Mouse (Mus musculus): ENCODE measurements around the gene Mfsd14b. TPM values are rescaled to one million over a fixed set of nuclear protein-coding genes. Genes with fewer than 3 reads are reported as not detected.

Mfsd14b gene
- polyA plus RNA-seq, 1 experiment from 2014 or later: 33.7 TPM

Other genes with a start within 250 kb of the Mfsd14b start
- gene Cntnap3, start 209.0 kb downstream of the Mfsd14b start, polyA plus RNA-seq (2014; fragmentation: Nextera tagmentation; extraction: Ambion mirVana): 0.32 TPM in 2 replicates
- not detected in 2 replicates for gene Spata31, start 195.6 kb downstream of the Mfsd14b start, polyA plus RNA-seq (2014; fragmentation: Nextera tagmentation; extraction: Ambion mirVana)
- not detected in 2 replicates for gene Spata31d1c, start 79.9 kb downstream of the Mfsd14b start, polyA plus RNA-seq (2014; fragmentation: Nextera tagmentation; extraction: Ambion mirVana)
- gene Prss47, start 60.2 kb downstream of the Mfsd14b start, polyA plus RNA-seq (2014; fragmentation: Nextera tagmentation; extraction: Ambion mirVana): not detected in 2 replicates
- gene Olfr465-ps1, start 25.1 kb upstream of the Mfsd14b start, polyA plus RNA-seq (2014; fragmentation: Nextera tagmentation; extraction: Ambion mirVana): not detected in 2 replicates
- not detected in 2 replicates for gene Olfr466, start 37.3 kb upstream of the Mfsd14b start, polyA plus RNA-seq (2014; fragmentation: Nextera tagmentation; extraction: Ambion mirVana)
- gene Nlrp4f, start 93.0 kb upstream of the Mfsd14b start, polyA plus RNA-seq (2014; fragmentation: Nextera tagmentation; extraction: Ambion mirVana): 0.08 TPM in 1 of 2 replicates, not detected in the other
- gene Gm10775, start 146.6 kb upstream of the Mfsd14b start, polyA plus RNA-seq (2014; fragmentation: Nextera tagmentation; extraction: Ambion mirVana): 0.30 TPM in 1 of 2 replicates, not detected in the other
- 25.7 and 27.3 TPM in 2 replicates for gene Zfp369, start 165.8 kb upstream of the Mfsd14b start, polyA plus RNA-seq (2014; fragmentation: Nextera tagmentation; extraction: Ambion mirVana)

Measured in midbrain, embryonic 14.5 days (tissue).